11 mouse cellular contexts compared by ENCODE assay signal in the genomic region with DNA sequence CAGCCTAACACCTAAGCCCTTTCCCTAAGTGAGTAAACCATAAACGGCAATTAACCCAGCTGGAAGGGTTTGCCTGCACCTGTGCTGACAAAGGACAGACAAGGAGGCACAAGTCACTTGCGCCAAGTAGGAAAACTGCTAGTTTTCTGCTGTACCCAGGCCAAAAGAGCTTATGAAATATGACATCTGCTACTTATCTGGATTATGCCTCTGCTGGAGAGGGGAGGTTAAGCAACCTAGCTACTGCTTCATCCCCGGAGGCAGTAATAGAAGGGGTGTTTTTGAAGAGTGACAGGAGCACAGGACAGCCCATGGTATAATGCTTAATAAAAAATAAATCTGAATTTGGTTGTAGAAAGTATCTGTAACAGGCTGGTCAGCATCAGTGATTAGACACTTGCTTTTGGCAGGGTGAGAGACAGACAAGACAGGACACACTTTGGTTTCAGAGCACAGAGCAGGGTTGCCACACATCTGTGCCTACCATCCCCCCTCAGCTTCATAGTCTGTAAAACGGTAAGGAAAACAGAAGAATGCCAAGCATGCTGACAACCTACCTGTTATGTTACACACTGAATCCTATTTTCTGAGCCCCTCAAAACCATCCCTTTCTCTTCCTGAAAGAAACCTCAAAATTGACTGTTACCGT. TPM values are rescaled to one million over a fixed set of nuclear protein-coding genes. Genes with fewer than 3 reads are reported as not detected.
DNase-seq lines count a peak whose midpoint lies in the region; ATAC-seq lines count a peak whose summit lies in the region.
"Had no signal": no experiment of that assay in that cellular context is flagged by ENCODE, and none has a peak within 500 bp of the region (broad histone marks: within the 10 kb centered on the region; RNA-seq: fewer than 3 reads in every experiment).

No protein-coding gene starts in this region.

- no peak overlapping the region for H3K4me3 ChIP-seq in forebrain, embryonic 15.5 days
- no peak overlapping the region for H3K4me3 ChIP-seq in forebrain, embryonic 12.5 days (replicated peaks)
- no peak overlapping the region for H3K4me3 ChIP-seq in intestine, embryonic 15.5 days (replicated peaks)
- H3K4me3 ChIP-seq in intestine, embryonic 16.5 days (ENCODE audit: low read length): no peak overlapping the region
- H3K4me3 ChIP-seq in limb, embryonic 15.5 days: no peak overlapping the region
- H3K4me3 ChIP-seq: limb, embryonic 12.5 days had no signal

- no peaks in the 10 kb centered on the region for H3K4me1 ChIP-seq in forebrain, embryonic 15.5 days
- H3K4me1 ChIP-seq in forebrain, embryonic 12.5 days: no peaks in the 10 kb centered on the region
- 0 out of 2 replicates have a peak, but pooled peaks cover 3% of the 10 kb centered on the region for H3K4me1 ChIP-seq in intestine, embryonic 15.5 days (replicated peaks)
- no peaks in the 10 kb centered on the region for H3K4me1 ChIP-seq in intestine, embryonic 16.5 days (ENCODE audit: control insufficient read depth, insufficient read depth, low read length)
- peaks cover 13% of the 10 kb centered on the region for H3K4me1 ChIP-seq in limb, embryonic 15.5 days

- ATAC-seq in forebrain, embryonic 15.5 days (replicated peaks): no peak
- no peak for ATAC-seq in forebrain, embryonic 12.5 days (ENCODE audit: low FRiP score)
- 0 out of 2 replicates have a peak, but pooled peaks have one; percentile 9 for ATAC-seq in intestine, embryonic 15.5 days
- ATAC-seq in intestine, embryonic 16.5 days: no peak
- ATAC-seq in limb, embryonic 15.5 days (ENCODE audit: insufficient number of reproducible peaks, low FRiP score, low TSS enrichment, low read depth): no peak

- peak; percentile 62 for DNase-seq in lung, postnatal 10 days
- no peak for DNase-seq in lung, adult 18-20 months
- no peak for DNase-seq in embryo, embryonic 10 days (ENCODE audit: low spot score)
- DNase-seq: kidney, adult 9 months; right cerebral cortex, postnatal 25 days had no signal

- H3K4me2 ChIP-seq in forebrain, embryonic 15.5 days (replicated peaks): no peak overlapping the region
- H3K4me2 ChIP-seq in forebrain, embryonic 12.5 days: no peak overlapping the region
- H3K4me2 ChIP-seq in intestine, embryonic 15.5 days (replicated peaks): no peak overlapping the region
- no peak overlapping the region for H3K4me2 ChIP-seq in intestine, embryonic 16.5 days (ENCODE audit: low read depth, low read length)
- no peak overlapping the region for H3K4me2 ChIP-seq in limb, embryonic 15.5 days
- H3K4me2 ChIP-seq: limb, embryonic 12.5 days had no signal

- H3K36me3 ChIP-seq in forebrain, embryonic 15.5 days: peaks cover 70% of the 10 kb centered on the region
- peaks cover 75% of the 10 kb centered on the region for H3K36me3 ChIP-seq in forebrain, embryonic 12.5 days (replicated peaks)
- peaks cover 51% of the 10 kb centered on the region for H3K36me3 ChIP-seq in intestine, embryonic 15.5 days
- H3K36me3 ChIP-seq in intestine, embryonic 16.5 days (ENCODE audit: control insufficient read depth, insufficient read depth, low read length): peaks cover 22% of the 10 kb centered on the region
- peaks cover 91% of the 10 kb centered on the region for H3K36me3 ChIP-seq in limb, embryonic 15.5 days

- no peaks in the 10 kb centered on the region for H3K27me3 ChIP-seq in forebrain, embryonic 15.5 days
- H3K27me3 ChIP-seq in forebrain, embryonic 12.5 days: no peaks in the 10 kb centered on the region
- H3K27me3 ChIP-seq in intestine, embryonic 15.5 days (replicated peaks): no peaks in the 10 kb centered on the region
- no peaks in the 10 kb centered on the region for H3K27me3 ChIP-seq in intestine, embryonic 16.5 days (replicated peaks; ENCODE audit: control insufficient read depth, insufficient read depth, low read length)
- no peaks in the 10 kb centered on the region for H3K27me3 ChIP-seq in limb, embryonic 15.5 days
- H3K27me3 ChIP-seq: limb, embryonic 12.5 days had no signal

- WGBS in forebrain, embryonic 15.5 days: 70% methylated on average over 5 of the region's 5 CpGs
- 79% methylated on average over 5 of the region's 5 CpGs for WGBS in forebrain, embryonic 12.5 days
- WGBS in intestine, embryonic 15.5 days: 63% methylated on average over 5 of the region's 5 CpGs
- WGBS in intestine, embryonic 16.5 days: 66% methylated on average over 5 of the region's 5 CpGs
- 43% methylated on average over 5 of the region's 5 CpGs for WGBS in limb, embryonic 15.5 days

- no peak overlapping the region for H3K9ac ChIP-seq in forebrain, embryonic 15.5 days (replicated peaks)
- no peak overlapping the region for H3K9ac ChIP-seq in forebrain, embryonic 12.5 days
- H3K9ac ChIP-seq in intestine, embryonic 15.5 days: no peak overlapping the region
- H3K9ac ChIP-seq in intestine, embryonic 16.5 days (ENCODE audit: low read depth, low read length): no peak overlapping the region
- no peak overlapping the region for H3K9ac ChIP-seq in limb, embryonic 15.5 days
- H3K9ac ChIP-seq: limb, embryonic 12.5 days had no signal

- H3K9me3 ChIP-seq in forebrain, embryonic 15.5 days: no peaks in the 10 kb centered on the region
- H3K9me3 ChIP-seq in forebrain, embryonic 12.5 days: no peaks in the 10 kb centered on the region
- H3K9me3 ChIP-seq in intestine, embryonic 15.5 days: no peaks in the 10 kb centered on the region
- no peaks in the 10 kb centered on the region for H3K9me3 ChIP-seq in intestine, embryonic 16.5 days (ENCODE audit: control insufficient read depth, low read length)
- H3K9me3 ChIP-seq in limb, embryonic 15.5 days: no peaks in the 10 kb centered on the region
- H3K9me3 ChIP-seq: limb, embryonic 12.5 days had no signal

- H3K27ac ChIP-seq in forebrain, embryonic 15.5 days (replicated peaks): peak overlapping the region; percentile 31; the same call in 1 of the 2 replicates
- no peak overlapping the region for H3K27ac ChIP-seq in forebrain, embryonic 12.5 days
- H3K27ac ChIP-seq in intestine, embryonic 15.5 days: no peak overlapping the region
- no peak overlapping the region for H3K27ac ChIP-seq in intestine, embryonic 16.5 days (ENCODE audit: low read length)
- 0 out of 2 replicates have a peak overlapping the region, but pooled peaks have one; percentile 33 for H3K27ac ChIP-seq in limb, embryonic 15.5 days
- H3K27ac ChIP-seq: limb, embryonic 12.5 days had no signal

RNA-seq across cellular contexts. Expression of gene Kdelr3, which starts 11.9 kb away (rescaled TPM):
- 5.1 and 5.3 TPM in 2 replicates for polyA plus RNA-seq in forebrain, embryonic 15.5 days (2015; fragmentation: Nextera tagmentation; extraction: Ambion mirVana)
- polyA plus RNA-seq in forebrain, embryonic 12.5 days (2016; fragmentation: Nextera tagmentation; extraction: Ambion mirVana): 12.8 and 15.3 TPM in 2 replicates
- 71.6 and 78.7 TPM in 2 replicates for polyA plus RNA-seq in intestine, embryonic 15.5 days (2015; fragmentation: Nextera tagmentation; extraction: Ambion mirVana)
- 72.5 and 74.5 TPM in 2 replicates for polyA plus RNA-seq in intestine, embryonic 16.5 days (2015; fragmentation: Nextera tagmentation; extraction: Ambion mirVana)
- polyA plus RNA-seq in limb, embryonic 15.5 days (2015; fragmentation: Nextera tagmentation; extraction: Ambion mirVana): 211 and 223 TPM in 2 replicates

RNA-seq across cellular contexts. Expression of gene Ddx17, which starts 18.4 kb away (rescaled TPM):
- 60.1 and 63.7 TPM in 2 replicates for polyA plus RNA-seq in forebrain, embryonic 15.5 days (2015; fragmentation: Nextera tagmentation; extraction: Ambion mirVana)
- 76.2 and 77.5 TPM in 2 replicates for polyA plus RNA-seq in forebrain, embryonic 12.5 days (2016; fragmentation: Nextera tagmentation; extraction: Ambion mirVana)
- polyA plus RNA-seq in intestine, embryonic 15.5 days (2015; fragmentation: Nextera tagmentation; extraction: Ambion mirVana): 39.3 and 41.2 TPM in 2 replicates
- 29.4 and 29.8 TPM in 2 replicates for polyA plus RNA-seq in intestine, embryonic 16.5 days (2015; fragmentation: Nextera tagmentation; extraction: Ambion mirVana)
- polyA plus RNA-seq in limb, embryonic 15.5 days (2015; fragmentation: Nextera tagmentation; extraction: Ambion mirVana): 41.6 and 54.0 TPM in 2 replicates

RNA-seq across cellular contexts. Expression of gene Kcnj4, which starts 23.1 kb away (rescaled TPM):
- polyA plus RNA-seq in forebrain, embryonic 15.5 days (2015; fragmentation: Nextera tagmentation; extraction: Ambion mirVana): 0.20 and 0.33 TPM in 2 replicates
- not detected in 2 replicates for polyA plus RNA-seq in forebrain, embryonic 12.5 days (2016; fragmentation: Nextera tagmentation; extraction: Ambion mirVana)
- not detected in 2 replicates for polyA plus RNA-seq in intestine, embryonic 15.5 days (2015; fragmentation: Nextera tagmentation; extraction: Ambion mirVana)
- not detected in 2 replicates for polyA plus RNA-seq in intestine, embryonic 16.5 days (2015; fragmentation: Nextera tagmentation; extraction: Ambion mirVana)
- polyA plus RNA-seq in limb, embryonic 15.5 days (2015; fragmentation: Nextera tagmentation; extraction: Ambion mirVana): not detected in 2 replicates
- polyA plus RNA-seq: limb, embryonic 12.5 days had no signal

Comparison
In these comparisons a context has a peak if more than half of its experiments do, and no peak if none do; other contexts are left out.
1. H3K27ac ChIP-seq: peak in forebrain, embryonic 15.5 days (single experiment) and limb, embryonic 15.5 days (single experiment); none in forebrain, embryonic 12.5 days (single experiment), intestine, embryonic 15.5 days (single experiment) and intestine, embryonic 16.5 days (single experiment).